Comparison of ENCODE assay signal across 13 mouse cellular contexts in the genomic region with DNA sequence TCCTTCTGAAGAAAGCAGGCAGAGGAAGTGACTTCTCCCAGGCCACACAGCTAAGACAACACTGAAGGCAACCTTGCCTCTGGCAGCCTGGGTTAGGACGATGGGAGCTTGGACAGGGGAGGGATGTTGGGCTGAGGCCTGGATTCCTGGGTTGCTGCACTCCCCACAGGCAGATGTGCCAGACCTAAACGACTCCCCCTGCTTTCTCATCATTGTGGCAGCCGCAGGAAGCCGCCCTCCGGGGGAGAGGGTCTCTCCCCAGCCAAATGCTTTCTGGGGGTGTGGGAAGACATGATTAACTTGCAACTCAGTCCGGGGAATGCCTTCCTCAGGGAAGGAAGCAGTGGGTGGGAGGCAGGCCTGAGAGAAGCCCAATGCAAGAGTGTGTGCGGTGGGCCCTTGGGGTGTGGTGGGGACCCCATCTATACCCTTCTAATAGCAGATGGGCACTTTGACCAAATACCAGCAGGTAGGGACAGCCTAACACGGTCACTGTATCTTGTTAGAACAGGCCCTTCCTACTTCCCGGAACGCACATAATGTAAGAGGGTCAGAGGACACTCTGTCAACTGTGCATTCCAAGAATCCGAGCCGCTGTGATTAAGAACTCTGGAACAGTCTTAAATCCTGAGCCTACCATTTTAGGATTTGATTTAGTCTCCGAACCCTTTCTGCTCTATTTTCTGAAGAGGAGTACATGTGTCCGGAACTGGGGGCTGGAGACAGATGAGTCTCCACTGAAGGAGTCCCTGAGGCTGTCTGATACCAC. TPM values are rescaled to one million over a fixed set of nuclear protein-coding genes. Genes with fewer than 3 reads are reported as not detected.
DNase-seq lines count a peak whose midpoint lies in the region; ATAC-seq lines count a peak whose summit lies in the region.
"Had no signal": no experiment of that assay in that cellular context is flagged by ENCODE, and none has a peak within 500 bp of the region (broad histone marks: within the 10 kb centered on the region; RNA-seq: fewer than 3 reads in every experiment).

No protein-coding gene starts in this region.

- H3K9ac ChIP-seq in hindbrain, embryonic 13.5 days: peak overlapping the region; percentile 15; the same call in 1 of the 2 replicates
- H3K9ac ChIP-seq in hindbrain, embryonic 11.5 days (ENCODE audit: low read depth, low read length): no peak overlapping the region
- H3K9ac ChIP-seq in midbrain, embryonic 16.5 days (ENCODE audit: low read depth, low read length): no peak overlapping the region
- peak overlapping the region; percentile 37; the same call in 1 of the 2 replicates for H3K9ac ChIP-seq in heart, embryonic 13.5 days
- H3K9ac ChIP-seq in stomach, embryonic 14.5 days (replicated peaks; ENCODE audit: low read depth, low read length): no peak overlapping the region
- H3K9ac ChIP-seq: limb, embryonic 12.5 days had no signal

- H3K36me3 ChIP-seq in hindbrain, embryonic 13.5 days: no peaks in the 10 kb centered on the region
- no peaks in the 10 kb centered on the region for H3K36me3 ChIP-seq in hindbrain, embryonic 11.5 days (ENCODE audit: control insufficient read depth, insufficient read depth, low read length)
- H3K36me3 ChIP-seq in midbrain, embryonic 10.5 days: no peaks in the 10 kb centered on the region
- no peaks in the 10 kb centered on the region for H3K36me3 ChIP-seq in midbrain, embryonic 16.5 days (ENCODE audit: control insufficient read depth, insufficient read depth, low read length)
- no peaks in the 10 kb centered on the region for H3K36me3 ChIP-seq in heart, embryonic 13.5 days
- no peaks in the 10 kb centered on the region for H3K36me3 ChIP-seq in stomach, embryonic 14.5 days (ENCODE audit: control insufficient read depth, insufficient read depth, low read length)
- H3K36me3 ChIP-seq: limb, embryonic 12.5 days had no signal

- no peak overlapping the region for H3K27ac ChIP-seq in hindbrain, embryonic 13.5 days
- no peak overlapping the region for H3K27ac ChIP-seq in hindbrain, embryonic 11.5 days (ENCODE audit: low read depth, low read length)
- H3K27ac ChIP-seq in midbrain, embryonic 10.5 days (replicated peaks): peak overlapping the region; percentile 14; the same call in 1 of the 2 replicates
- no peak overlapping the region for H3K27ac ChIP-seq in midbrain, embryonic 16.5 days (ENCODE audit: low read length)
- peak overlapping the region; percentile 61 for H3K27ac ChIP-seq in heart, embryonic 13.5 days (replicated peaks)
- H3K27ac ChIP-seq in stomach, embryonic 14.5 days (ENCODE audit: low read length): peak overlapping the region; percentile 63
- H3K27ac ChIP-seq: limb, embryonic 12.5 days had no signal

- ATAC-seq in hindbrain, embryonic 13.5 days (ENCODE audit: low FRiP score): no peak
- ATAC-seq in hindbrain, embryonic 11.5 days (ENCODE audit: low FRiP score): no peak
- ATAC-seq in midbrain, embryonic 16.5 days: no peak
- ATAC-seq in heart, embryonic 13.5 days (ENCODE audit: extremely low read depth, insufficient number of reproducible peaks, low FRiP score, low TSS enrichment): no peak
- no peak for ATAC-seq in stomach, embryonic 14.5 days (ENCODE audit: insufficient number of reproducible peaks, insufficient read depth, low FRiP score, low read depth)
- ATAC-seq: activated CD4-positive, CD25-positive, alpha-beta regulatory T cell, adult 4 months had no signal

- no peaks in the 10 kb centered on the region for H3K27me3 ChIP-seq in hindbrain, embryonic 13.5 days
- H3K27me3 ChIP-seq in hindbrain, embryonic 11.5 days (ENCODE audit: control insufficient read depth, insufficient read depth, low read length): no peaks in the 10 kb centered on the region
- H3K27me3 ChIP-seq in midbrain, embryonic 10.5 days (ENCODE audit: low read depth, poor library complexity, severe bottlenecking): peaks cover 18% of the 10 kb centered on the region
- H3K27me3 ChIP-seq in midbrain, embryonic 16.5 days (ENCODE audit: control insufficient read depth, insufficient read depth, low read depth, low read length): no peaks in the 10 kb centered on the region
- peaks cover 15% of the 10 kb centered on the region; the same call in 1 of the 2 replicates for H3K27me3 ChIP-seq in heart, embryonic 13.5 days (replicated peaks)
- H3K27me3 ChIP-seq in stomach, embryonic 14.5 days (ENCODE audit: control insufficient read depth, insufficient read depth, low read length): no peaks in the 10 kb centered on the region
- H3K27me3 ChIP-seq: limb, embryonic 12.5 days had no signal

- H3K4me1 ChIP-seq in hindbrain, embryonic 13.5 days (replicated peaks): peaks cover 10% of the 10 kb centered on the region
- H3K4me1 ChIP-seq in hindbrain, embryonic 11.5 days (replicated peaks; ENCODE audit: control insufficient read depth, insufficient read depth, low read length): 0 out of 2 replicates have a peak, but pooled peaks cover 2% of the 10 kb centered on the region
- H3K4me1 ChIP-seq in midbrain, embryonic 10.5 days: peaks cover 46% of the 10 kb centered on the region
- H3K4me1 ChIP-seq in midbrain, embryonic 16.5 days (ENCODE audit: control insufficient read depth, insufficient read depth, low read length): no peaks in the 10 kb centered on the region
- H3K4me1 ChIP-seq in heart, embryonic 13.5 days: peaks cover 90% of the 10 kb centered on the region
- H3K4me1 ChIP-seq in stomach, embryonic 14.5 days (ENCODE audit: control insufficient read depth, insufficient read depth, low read length): peaks cover 8% of the 10 kb centered on the region

- no peaks in the 10 kb centered on the region for H3K9me3 ChIP-seq in hindbrain, embryonic 13.5 days
- no peaks in the 10 kb centered on the region for H3K9me3 ChIP-seq in hindbrain, embryonic 11.5 days (ENCODE audit: control insufficient read depth, low read length)
- H3K9me3 ChIP-seq in midbrain, embryonic 10.5 days (replicated peaks): no peaks in the 10 kb centered on the region
- no peaks in the 10 kb centered on the region for H3K9me3 ChIP-seq in midbrain, embryonic 16.5 days (replicated peaks; ENCODE audit: control insufficient read depth, low read length, poor library complexity, severe bottlenecking)
- no peaks in the 10 kb centered on the region for H3K9me3 ChIP-seq in heart, embryonic 13.5 days
- H3K9me3 ChIP-seq in stomach, embryonic 14.5 days (ENCODE audit: control insufficient read depth, low read depth, low read length): no peaks in the 10 kb centered on the region
- H3K9me3 ChIP-seq: limb, embryonic 12.5 days had no signal

- no peak for DNase-seq in hindbrain, embryonic 11.5 days (ENCODE audit: low spot score)
- DNase-seq in midbrain, embryonic 10.5 days (ENCODE audit: low spot score): no peak
- no peak for DNase-seq in c-Kit-positive CD71-positive TER-119-positive erythroid progenitor cells, embryonic 14.5 days (ENCODE audit: low spot score)
- DNase-seq in adrenal gland, postnatal 36 days: no peak
- DNase-seq: right cerebral cortex, postnatal 25 days; thymus, postnatal 36 days had no signal

- no peak overlapping the region for H3K4me3 ChIP-seq in hindbrain, embryonic 13.5 days
- H3K4me3 ChIP-seq in hindbrain, embryonic 11.5 days (ENCODE audit: low read depth, low read length): no peak overlapping the region
- H3K4me3 ChIP-seq in midbrain, embryonic 10.5 days: no peak overlapping the region
- no peak overlapping the region for H3K4me3 ChIP-seq in midbrain, embryonic 16.5 days (ENCODE audit: low read depth, low read length)
- H3K4me3 ChIP-seq in heart, embryonic 13.5 days: no peak overlapping the region
- H3K4me3 ChIP-seq in stomach, embryonic 14.5 days (ENCODE audit: low read depth, low read length): no peak overlapping the region
- H3K4me3 ChIP-seq: limb, embryonic 12.5 days had no signal

- no peak overlapping the region for H3K4me2 ChIP-seq in hindbrain, embryonic 13.5 days
- no peak overlapping the region for H3K4me2 ChIP-seq in hindbrain, embryonic 11.5 days (replicated peaks; ENCODE audit: low read depth, low read length)
- no peak overlapping the region for H3K4me2 ChIP-seq in midbrain, embryonic 16.5 days (ENCODE audit: low read length)
- no peak overlapping the region for H3K4me2 ChIP-seq in heart, embryonic 13.5 days
- no peak overlapping the region for H3K4me2 ChIP-seq in stomach, embryonic 14.5 days (replicated peaks; ENCODE audit: low read depth, low read length)
- H3K4me2 ChIP-seq: limb, embryonic 12.5 days had no signal

- 58% methylated on average over 14 of the region's 14 CpGs for WGBS in hindbrain, embryonic 13.5 days
- WGBS in hindbrain, embryonic 11.5 days: 55% methylated on average over 14 of the region's 14 CpGs
- 54% methylated on average over 14 of the region's 14 CpGs for WGBS in midbrain, embryonic 10.5 days
- 50% methylated on average over 14 of the region's 14 CpGs for WGBS in midbrain, embryonic 16.5 days
- WGBS in heart, embryonic 13.5 days: 42% methylated on average over 14 of the region's 14 CpGs
- 40% methylated on average over 14 of the region's 14 CpGs for WGBS in stomach, embryonic 14.5 days

RNA-seq across cellular contexts. Expression of gene Foxs1, which starts 4.6 kb away (rescaled TPM):
- 3.3 and 3.8 TPM in 2 replicates for polyA plus RNA-seq in hindbrain, embryonic 13.5 days (2015; fragmentation: Nextera tagmentation; extraction: Ambion mirVana)
- polyA plus RNA-seq in hindbrain, embryonic 11.5 days (2014; fragmentation: Nextera tagmentation; extraction: Ambion mirVana): 1.7 and 1.9 TPM in 2 replicates
- 0.58 and 1.5 TPM in 2 replicates for polyA plus RNA-seq in midbrain, embryonic 10.5 days (2016; fragmentation: Nextera tagmentation; extraction: Ambion mirVana)
- 4.0 and 4.3 TPM in 2 replicates for polyA plus RNA-seq in midbrain, embryonic 16.5 days (2015; fragmentation: Nextera tagmentation; extraction: Ambion mirVana)
- 2.5 and 2.7 TPM in 2 replicates for polyA plus RNA-seq in heart, embryonic 13.5 days (2015; fragmentation: Nextera tagmentation; extraction: Ambion mirVana)
- polyA plus RNA-seq in stomach, embryonic 14.5 days (2014; fragmentation: Nextera tagmentation; extraction: Ambion mirVana): 2.7 and 3.3 TPM in 2 replicates
- total RNA-seq in adrenal gland, postnatal 36 days (2021): 1 to 10 TPM; 2.7 to 2.8 TPM
- polyA plus RNA-seq: activated CD4-positive, CD25-positive, alpha-beta regulatory T cell, adult 4 months; limb, embryonic 12.5 days had no signal

RNA-seq across cellular contexts. Expression of gene Mylk2, which starts 17.3 kb away (rescaled TPM):
- not detected in 2 replicates for polyA plus RNA-seq in hindbrain, embryonic 13.5 days (2015; fragmentation: Nextera tagmentation; extraction: Ambion mirVana)
- not detected in 2 replicates for polyA plus RNA-seq in hindbrain, embryonic 11.5 days (2014; fragmentation: Nextera tagmentation; extraction: Ambion mirVana)
- polyA plus RNA-seq in midbrain, embryonic 10.5 days (2016; fragmentation: Nextera tagmentation; extraction: Ambion mirVana): 0.06 and 0.07 TPM in 2 replicates
- polyA plus RNA-seq in midbrain, embryonic 16.5 days (2015; fragmentation: Nextera tagmentation; extraction: Ambion mirVana): 0.14 TPM in 1 of 2 replicates, not detected in the other
- polyA plus RNA-seq in heart, embryonic 13.5 days (2015; fragmentation: Nextera tagmentation; extraction: Ambion mirVana): 0.19 and 0.29 TPM in 2 replicates
- polyA plus RNA-seq in stomach, embryonic 14.5 days (2014; fragmentation: Nextera tagmentation; extraction: Ambion mirVana): not detected in 2 replicates
- not detected for total RNA-seq in adrenal gland, postnatal 36 days (2021)
- polyA plus RNA-seq: activated CD4-positive, CD25-positive, alpha-beta regulatory T cell, adult 4 months; limb, embryonic 12.5 days had no signal

RNA-seq across cellular contexts. Expression of gene Dusp15, which starts 23.1 kb away (rescaled TPM):
- 7.2 and 8.2 TPM in 2 replicates for polyA plus RNA-seq in hindbrain, embryonic 13.5 days (2015; fragmentation: Nextera tagmentation; extraction: Ambion mirVana)
- 1.4 and 2.3 TPM in 2 replicates for polyA plus RNA-seq in hindbrain, embryonic 11.5 days (2014; fragmentation: Nextera tagmentation; extraction: Ambion mirVana)
- polyA plus RNA-seq in midbrain, embryonic 10.5 days (2016; fragmentation: Nextera tagmentation; extraction: Ambion mirVana): 0.60 and 1.3 TPM in 2 replicates
- 10.6 and 13.7 TPM in 2 replicates for polyA plus RNA-seq in midbrain, embryonic 16.5 days (2015; fragmentation: Nextera tagmentation; extraction: Ambion mirVana)
- 0.15 and 0.51 TPM in 2 replicates for polyA plus RNA-seq in heart, embryonic 13.5 days (2015; fragmentation: Nextera tagmentation; extraction: Ambion mirVana)
- polyA plus RNA-seq in stomach, embryonic 14.5 days (2014; fragmentation: Nextera tagmentation; extraction: Ambion mirVana): 0.13 and 0.39 TPM in 2 replicates
- 1 to 10 TPM in 1 of 2 experiments, under 1 TPM in 1; 0.99 to 2.1 TPM for total RNA-seq in adrenal gland, postnatal 36 days (2021)
- polyA plus RNA-seq: activated CD4-positive, CD25-positive, alpha-beta regulatory T cell, adult 4 months had no signal

RNA-seq across cellular contexts. Expression of gene Ttll9, which starts 33.9 kb away (rescaled TPM):
- 5.0 and 5.5 TPM in 2 replicates for polyA plus RNA-seq in hindbrain, embryonic 13.5 days (2015; fragmentation: Nextera tagmentation; extraction: Ambion mirVana)
- 1.4 and 1.7 TPM in 2 replicates for polyA plus RNA-seq in hindbrain, embryonic 11.5 days (2014; fragmentation: Nextera tagmentation; extraction: Ambion mirVana)
- polyA plus RNA-seq in midbrain, embryonic 10.5 days (2016; fragmentation: Nextera tagmentation; extraction: Ambion mirVana): 1.3 and 1.4 TPM in 2 replicates
- 6.8 and 9.2 TPM in 2 replicates for polyA plus RNA-seq in midbrain, embryonic 16.5 days (2015; fragmentation: Nextera tagmentation; extraction: Ambion mirVana)
- 0.23 and 0.44 TPM in 2 replicates for polyA plus RNA-seq in heart, embryonic 13.5 days (2015; fragmentation: Nextera tagmentation; extraction: Ambion mirVana)
- 0.39 and 1.1 TPM in 2 replicates for polyA plus RNA-seq in stomach, embryonic 14.5 days (2014; fragmentation: Nextera tagmentation; extraction: Ambion mirVana)
- under 1 TPM; 0.30 to 0.50 TPM for total RNA-seq in adrenal gland, postnatal 36 days (2021)
- total RNA-seq: gastrocnemius, adult 18-20 months had no signal

Comparison
In these comparisons a context has a peak if more than half of its experiments do, and no peak if none do; other contexts are left out.
1. H3K27ac ChIP-seq: peak in midbrain, embryonic 10.5 days (single experiment), heart, embryonic 13.5 days (single experiment) and stomach, embryonic 14.5 days (single experiment); none in hindbrain, embryonic 13.5 days (single experiment), hindbrain, embryonic 11.5 days (single experiment) and midbrain, embryonic 16.5 days (single experiment).
2. H3K9ac ChIP-seq: peak in hindbrain, embryonic 13.5 days (single experiment) and heart, embryonic 13.5 days (single experiment); none in hindbrain, embryonic 11.5 days (single experiment), midbrain, embryonic 16.5 days (single experiment) and stomach, embryonic 14.5 days (single experiment).